Mouse (Mus musculus) c-Kit-positive CD71-positive TER-119-negative erythroid progenitor cells, embryonic 14.5 days (primary cell): ENCODE results near the gene H2al1f.
"Not testable (repeated sequence)": the region's sequence is repeated elsewhere in the genome, so short reads cannot be mapped to it uniquely, and the experiment has no call there.

Experiments
- DNase-seq: peaks from one replicate; pipeline ENCODE4 v3.0.0-alpha.2; 2013; ENCODE audit warnings: low read depth

Gene H2al1f

DNA sequence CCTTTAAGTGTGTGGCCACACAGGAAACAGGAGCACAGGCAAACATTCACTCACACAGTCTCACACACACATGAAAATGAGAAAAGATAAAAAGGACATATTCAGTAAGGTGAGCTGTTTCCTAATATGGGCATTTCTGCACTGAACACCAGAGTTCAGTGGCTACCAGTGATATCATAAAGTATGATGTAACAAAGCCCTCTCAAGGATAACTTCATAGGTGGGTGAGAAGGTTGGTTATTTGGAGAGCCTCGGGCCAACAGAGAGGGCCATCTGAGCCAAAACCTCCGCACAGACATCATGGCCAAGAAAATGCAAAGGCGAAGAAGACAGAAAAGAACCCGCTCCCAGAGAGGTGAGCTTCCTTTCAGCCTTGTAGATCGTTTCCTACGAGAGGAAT lies at the start of gene H2al1f:
Gene H2al1f (plus strand): TSS at position 301 of the 400 bp plus-strand sequence.
- not testable (repeated sequence) for DNase-seq

DNA sequence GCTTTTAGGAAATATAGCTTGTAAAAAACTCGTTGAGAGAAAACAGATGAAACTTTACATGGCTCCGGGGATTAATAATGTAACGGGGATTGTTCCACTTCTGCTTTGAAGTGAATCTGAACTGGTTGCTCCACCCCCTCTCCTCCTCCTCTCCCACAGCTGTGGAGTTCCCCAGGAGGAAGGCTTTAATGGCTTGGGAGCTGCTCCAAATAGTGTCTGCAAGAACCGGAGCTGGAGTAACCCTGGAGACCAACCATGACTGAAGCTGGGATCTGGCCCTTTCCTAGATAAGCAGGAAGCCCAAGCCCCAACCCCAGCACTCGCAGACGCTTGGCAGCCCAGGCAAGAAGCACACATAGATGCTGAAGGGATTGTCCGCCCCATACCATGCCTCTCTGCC lies 47.2 kb upstream of the H2al1f start:
- no peak for DNase-seq

DNA sequence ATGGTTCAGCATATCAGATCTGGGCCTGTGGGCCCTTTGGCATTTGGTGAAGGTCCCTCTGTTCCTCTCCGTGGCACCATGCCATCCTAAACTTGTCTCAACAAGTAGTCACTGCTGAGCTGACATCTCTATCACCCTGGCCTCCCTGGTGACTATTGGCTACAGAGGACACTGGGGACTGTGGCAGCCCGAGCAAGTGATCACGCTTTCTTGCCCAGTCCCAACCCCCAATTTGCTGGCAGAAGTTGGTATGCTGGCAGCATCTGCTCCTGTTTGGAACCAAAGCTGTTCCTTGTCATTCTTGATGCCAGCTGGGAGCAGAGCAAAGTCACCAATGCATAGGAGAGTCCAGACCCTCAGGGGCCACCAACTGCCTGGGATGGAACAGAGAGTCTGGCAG lies 45.9 kb upstream of the H2al1f start:
- no peak for DNase-seq

DNA sequence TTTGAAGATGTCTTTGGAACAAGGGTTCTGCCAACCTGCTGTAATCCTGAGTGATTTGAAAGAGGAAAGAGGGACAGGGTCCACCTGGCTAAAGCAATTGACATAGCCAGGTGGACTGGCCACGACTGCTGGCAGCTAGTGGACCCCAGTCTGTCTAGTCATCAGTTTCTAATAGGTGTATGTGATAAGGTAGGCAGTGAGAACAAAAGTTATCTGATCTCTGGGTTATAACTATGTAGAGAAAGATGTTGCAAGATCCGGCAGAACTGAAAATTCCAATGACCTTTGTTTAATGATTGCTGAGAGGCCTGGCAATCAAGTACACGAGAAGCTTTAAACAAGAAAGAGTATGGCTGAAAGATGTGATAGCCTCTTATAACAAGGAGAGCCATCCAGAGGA lies 41.8 kb upstream of the H2al1f start:
- no peak for DNase-seq

GRCm38 (mm10) chrX:11277083-11277482 lies 37.9 kb upstream of the H2al1f start:
- DNase-seq = no peak

DNA sequence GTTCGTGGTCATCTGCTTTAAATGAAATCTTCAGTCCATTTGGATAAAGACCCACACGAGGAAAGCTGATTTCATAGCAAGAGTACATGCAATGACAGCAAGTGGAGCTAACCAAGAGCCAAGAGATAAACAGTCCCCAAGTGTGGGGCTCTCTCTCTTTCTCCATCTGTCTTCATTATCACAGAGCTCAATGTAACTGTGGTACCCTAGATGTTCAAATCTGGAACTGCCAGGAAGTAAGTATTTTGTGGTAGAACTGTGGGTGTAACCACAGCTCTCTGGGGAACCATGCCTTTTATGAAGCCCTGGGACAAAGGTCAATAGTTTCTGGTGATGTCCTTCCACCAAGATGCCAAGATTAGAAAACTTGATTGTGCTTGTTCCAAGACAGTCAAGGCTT lies 34.2 kb upstream of the H2al1f start:
- no peak for DNase-seq

DNA sequence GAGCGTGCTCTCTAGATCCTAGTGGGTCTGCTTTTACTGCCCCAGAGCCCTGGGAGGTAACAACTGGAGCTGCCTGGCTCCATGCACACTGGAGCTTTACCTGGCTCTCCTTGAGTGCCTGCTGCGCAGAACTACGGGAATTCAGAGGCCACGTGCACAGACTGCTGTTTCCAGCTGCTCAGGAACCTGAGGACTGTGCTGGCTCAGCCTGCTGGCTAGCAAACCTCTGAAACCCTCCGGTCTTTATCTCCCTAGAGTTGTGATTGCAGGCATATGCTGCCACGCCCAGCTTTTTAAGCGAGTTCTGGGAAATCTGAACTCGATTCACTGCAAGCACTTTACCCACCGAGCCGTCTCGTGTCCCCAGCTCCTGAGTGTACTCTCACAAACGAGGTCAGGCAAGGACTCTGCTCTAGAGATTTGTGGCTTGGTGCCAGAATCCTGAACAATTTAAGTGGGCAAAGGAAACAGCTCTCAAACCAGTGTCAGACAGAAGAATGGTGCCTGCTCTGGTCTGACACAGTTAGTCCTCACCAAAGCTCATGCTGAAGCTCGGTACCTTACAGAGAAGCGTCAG lies 26.6 kb upstream of the H2al1f start:
- DNase-seq = no peak

GRCm38 (mm10) chrX:11289244-11289643 lies 25.7 kb upstream of the H2al1f start:
- DNase-seq = no peak

DNA sequence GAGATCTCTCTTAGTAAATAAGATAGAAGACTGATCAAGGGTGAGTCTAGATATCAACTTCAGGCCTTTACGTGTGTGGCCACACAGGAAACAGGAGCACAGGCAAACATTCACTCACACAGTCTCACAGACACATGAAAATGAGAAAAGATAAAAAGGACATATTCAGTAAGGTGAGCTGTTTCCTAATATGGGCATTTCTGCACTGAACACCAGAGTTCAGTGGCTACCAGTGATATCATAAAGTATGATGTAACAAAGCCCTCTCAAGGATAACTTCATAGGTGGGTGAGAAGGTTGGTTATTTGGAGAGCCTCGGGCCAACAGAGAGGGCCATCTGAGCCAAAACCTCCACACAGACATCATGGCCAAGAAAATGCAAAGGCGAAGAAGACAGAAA lies 16.0 kb upstream of the H2al1f start, which contains the start of gene H2al1a:
Gene H2al1a (plus strand): TSS at position 301 of the 400 bp plus-strand sequence.
- DNase-seq = not testable (repeated sequence)

DNA sequence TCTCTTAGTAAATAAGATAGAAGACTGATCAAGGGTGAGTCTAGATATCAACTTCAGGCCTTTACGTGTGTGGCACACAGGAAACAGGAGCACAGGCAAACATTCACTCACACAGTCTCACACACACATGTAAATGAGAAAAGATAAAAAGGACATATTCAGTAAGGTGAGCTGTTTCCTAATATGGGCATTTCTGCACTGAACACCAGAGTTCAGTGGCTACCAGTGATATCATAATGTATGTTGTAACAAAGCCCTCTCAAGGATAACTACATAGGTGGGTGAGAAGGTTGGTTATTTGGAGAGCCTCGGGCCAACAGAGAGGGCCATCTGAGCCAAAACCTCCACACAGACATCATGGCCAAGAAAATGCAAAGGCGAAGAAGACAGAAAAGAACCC lies 12.8 kb upstream of the H2al1f start, which contains the start of gene H2al1b:
Gene H2al1b (plus strand): TSS at position 301 of the 400 bp plus-strand sequence.
- not testable (repeated sequence) for DNase-seq

DNA sequence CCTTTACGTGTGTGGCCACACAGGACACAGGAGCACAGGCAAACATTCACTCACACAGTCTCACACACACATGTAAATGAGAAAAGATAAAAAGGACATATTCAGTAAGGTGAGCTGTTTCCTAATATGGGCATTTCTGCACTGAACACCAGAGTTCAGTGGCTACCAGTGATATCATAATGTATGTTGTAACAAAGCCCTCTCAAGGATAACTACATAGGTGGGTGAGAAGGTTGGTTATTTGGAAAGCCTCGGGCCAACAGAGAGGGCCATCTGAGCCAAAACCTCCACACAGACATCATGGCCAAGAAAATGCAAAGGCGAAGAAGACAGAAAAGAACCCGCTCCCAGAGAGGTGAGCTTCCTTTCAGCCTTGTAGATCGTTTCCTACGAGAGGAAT lies 9.6 kb upstream of the H2al1f start, which contains the start of gene H2al1c:
Gene H2al1c (plus strand): TSS at position 301 of the 400 bp plus-strand sequence.
- not testable (repeated sequence) for DNase-seq

GRCm38 (mm10) chrX:11308524-11308923 lies 6.4 kb upstream of the H2al1f start, which contains the start of gene H2al1d:
Gene H2al1d, plus strand, starts transcription at chrX:11308824.
- not testable (repeated sequence) for DNase-seq

DNA sequence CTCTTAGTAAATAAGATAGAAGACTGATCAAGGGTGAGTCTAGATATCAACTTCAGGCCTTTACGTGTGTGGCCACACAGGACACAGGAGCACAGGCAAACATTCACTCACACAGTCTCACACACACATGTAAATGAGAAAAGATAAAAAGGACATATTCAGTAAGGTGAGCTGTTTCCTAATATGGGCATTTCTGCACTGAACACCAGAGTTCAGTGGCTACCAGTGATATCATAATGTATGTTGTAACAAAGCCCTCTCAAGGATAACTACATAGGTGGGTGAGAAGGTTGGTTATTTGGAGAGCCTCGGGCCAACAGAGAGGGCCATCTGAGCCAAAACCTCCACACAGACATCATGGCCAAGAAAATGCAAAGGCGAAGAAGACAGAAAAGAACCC lies 3.3 kb upstream of the H2al1f start, which contains the start of gene H2al1e:
Gene H2al1e (plus strand): TSS at position 301 of the 400 bp plus-strand sequence.
- DNase-seq = not testable (repeated sequence)

- DNase-seq = not testable (repeated sequence)
Observed at GRCm38 (mm10) chrX:11317956-11318355, 3.0 kb downstream of the H2al1f start, which contains the start of gene H2al1g. Gene H2al1g, plus strand, starts transcription at chrX:11318256.

GRCm38 (mm10) chrX:11321192-11321591 lies 6.2 kb downstream of the H2al1f start, which contains the start of gene H2al1h:
Gene H2al1h, plus strand, starts transcription at chrX:11321492.
- DNase-seq = not testable (repeated sequence)

GRCm38 (mm10) chrX:11324359-11324758 lies 9.4 kb downstream of the H2al1f start, which contains the start of gene H2al1i:
Gene H2al1i, plus strand, starts transcription at chrX:11324659.
- not testable (repeated sequence) for DNase-seq

DNA sequence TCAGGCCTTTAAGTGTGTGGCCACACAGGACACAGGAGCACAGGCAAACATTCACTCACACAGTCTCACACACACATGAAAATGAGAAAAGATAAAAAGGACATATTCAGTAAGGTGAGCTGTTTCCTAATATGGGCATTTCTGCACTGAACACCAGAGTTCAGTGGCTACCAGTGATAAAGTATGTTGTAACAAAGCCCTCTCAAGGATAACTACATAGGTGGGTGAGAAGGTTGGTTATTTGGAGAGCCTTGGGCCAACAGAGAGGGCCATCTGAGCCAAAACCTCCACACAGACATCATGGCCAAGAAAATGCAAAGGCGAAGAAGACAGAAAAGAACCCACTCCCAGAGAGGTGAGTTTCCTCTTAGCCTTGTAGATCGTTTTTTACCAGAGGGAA lies 12.6 kb downstream of the H2al1f start, which contains the start of gene H2al1j:
Gene H2al1j (plus strand): TSS at position 301 of the 400 bp plus-strand sequence.
- not testable (repeated sequence) for DNase-seq

DNA sequence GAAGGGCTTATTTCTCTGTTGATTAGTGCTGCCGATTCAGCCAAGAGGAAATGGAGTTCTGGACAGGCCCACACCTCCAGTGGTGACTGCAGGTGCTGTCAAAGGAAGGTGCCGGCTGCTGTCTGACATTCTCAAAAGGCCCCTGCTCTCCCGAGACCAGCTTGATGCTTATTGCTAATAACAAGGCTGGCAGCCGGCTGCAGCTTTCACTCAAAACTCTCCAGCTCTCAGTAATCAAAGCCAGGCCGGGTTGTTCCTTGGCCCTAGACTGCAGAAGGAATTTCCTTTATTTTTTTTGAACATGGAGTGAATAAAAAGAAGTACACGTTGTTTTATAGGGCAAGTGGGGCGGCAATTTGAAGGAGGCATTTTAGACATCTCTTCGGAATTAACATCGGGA lies 30.8 kb downstream of the H2al1f start:
- no peak for DNase-seq

DNA sequence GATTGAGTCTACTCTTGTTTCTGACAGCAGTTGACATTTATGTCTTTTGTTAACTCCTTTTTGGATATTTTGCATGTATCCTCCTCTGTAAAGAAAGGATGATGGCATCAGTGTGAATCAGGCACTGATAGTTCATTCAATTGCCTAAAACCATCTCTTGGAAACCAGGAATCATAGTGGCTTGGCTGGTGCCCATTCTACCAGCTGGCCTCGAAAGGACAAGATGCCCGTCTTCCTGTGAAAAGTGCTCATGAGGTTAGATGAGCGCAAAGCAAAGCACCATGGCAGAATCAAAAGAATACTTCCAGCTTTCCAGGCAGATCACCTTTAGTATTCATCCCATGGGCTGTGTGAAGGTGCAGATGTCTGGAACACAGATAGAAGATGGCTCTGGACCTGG lies 31.8 kb downstream of the H2al1f start:
- no peak for DNase-seq

DNA sequence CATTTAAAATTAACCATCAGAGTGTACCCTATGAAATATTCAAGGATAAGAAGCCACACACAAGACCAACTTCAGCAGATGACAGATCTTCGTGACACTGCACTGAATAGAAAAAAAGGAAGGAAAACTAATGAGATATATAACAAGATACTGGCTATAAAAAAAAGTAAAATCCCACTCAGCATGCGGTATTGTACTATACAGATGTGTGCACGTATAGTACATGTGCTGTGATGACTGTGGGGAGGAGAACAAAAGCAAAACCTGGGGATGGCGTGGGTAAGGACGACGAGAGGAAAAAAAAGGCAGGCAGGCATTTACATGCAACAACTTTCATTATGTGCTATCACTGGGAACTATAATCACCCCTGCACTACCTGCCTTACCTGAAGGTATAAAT lies 45.9 kb downstream of the H2al1f start:
- DNase-seq = no peak

DNA sequence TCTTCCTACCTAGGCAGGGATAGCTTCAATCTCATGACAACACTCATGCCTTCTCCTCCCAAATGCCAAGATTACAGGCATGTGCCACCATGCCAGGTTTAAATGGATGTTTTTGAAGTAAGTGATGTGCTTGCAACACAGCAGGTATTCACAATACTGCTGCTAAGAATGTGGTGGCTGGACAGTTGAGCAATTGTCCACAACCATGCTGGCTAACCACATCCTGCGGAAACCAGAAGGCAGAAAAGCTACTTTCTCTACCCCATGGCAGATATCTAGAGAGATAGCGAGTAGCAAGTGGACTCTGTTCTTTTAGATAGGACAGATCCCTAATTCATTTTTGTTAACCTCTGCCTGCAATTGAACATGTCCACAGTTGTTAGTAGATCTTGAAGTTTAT lies 46.3 kb downstream of the H2al1f start:
- no peak for DNase-seq

DNA sequence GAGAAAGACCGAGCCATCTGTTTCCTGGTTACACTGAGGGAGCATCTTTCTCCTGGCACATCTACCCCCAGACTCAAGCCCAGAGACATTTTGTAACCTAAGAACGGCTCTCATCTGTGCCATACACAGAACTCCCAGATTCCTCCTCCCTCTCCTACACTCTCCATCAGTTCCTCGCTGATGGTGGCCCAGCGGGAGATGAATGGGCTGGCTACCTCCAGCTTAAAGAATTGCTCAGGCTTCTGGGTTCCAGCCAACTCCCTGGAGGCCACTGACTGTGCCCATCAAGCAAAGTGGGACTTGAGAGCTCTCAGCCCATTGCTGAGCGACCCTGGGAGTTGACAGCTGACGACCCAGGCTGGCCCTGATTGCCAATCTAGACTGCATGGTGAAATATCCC lies 48.9 kb downstream of the H2al1f start:
- DNase-seq = no peak
